Mouse (Mus musculus) liver, adult 2 months (tissue): ENCODE measurements at regions not wholly inside any gene's neighbourhood (a gene's known extent, or its start where the extent isn't known, plus 50 kb on each side); places are given as distances from the start of the nearest gene placed in this dataset.
"Not testable (repeated sequence)": the region's sequence is repeated elsewhere in the genome, so short reads cannot be mapped to it uniquely, and the experiment has no call there.

Source experiments
- DNase-seq: peaks from one replicate; pipeline ENCODE4 v3.0.0-alpha.2; 2011; ENCODE audit warnings: low read depth, low spot score; ENCODE audit errors: extremely low read depth
- H3K27ac ChIP-seq: fragments of 200-500 bp; replicated peaks from 2 replicates; pipeline ENCODE4 v1.5.1; 2012; ENCODE audit warnings: low read depth, mild to moderate bottlenecking, control low read depth, inconsistent platforms, low read length; ENCODE audit not compliant: insufficient read depth
- H3K27me3 ChIP-seq: fragments of 200-500 bp; 2 replicates; pipeline ENCODE4 v1.6.1; 2012; ENCODE audit warnings: mild to moderate bottlenecking, moderate library complexity, low read length, inconsistent platforms; ENCODE audit not compliant: control insufficient read depth, insufficient read depth
- H3K36me3 ChIP-seq: fragments of 200-500 bp; 2 replicates; pipeline ENCODE4 v1.6.1; 2012; ENCODE audit warnings: low read length, inconsistent platforms; ENCODE audit not compliant: control insufficient read depth, insufficient read depth
- H3K4me1 ChIP-seq: fragments of 200-500 bp; 2 replicates; pipeline ENCODE4 v1.6.1; 2011; ENCODE audit warnings: low read length; ENCODE audit not compliant: control insufficient read depth, insufficient read depth
- H3K4me3 ChIP-seq: fragments of 200-500 bp; 2 replicates; pipeline ENCODE4 v1.5.1; 2011; ENCODE audit warnings: low read depth, mild to moderate bottlenecking, control low read depth, low read length, moderate library complexity; ENCODE audit not compliant: insufficient read depth
- H3K79me2 ChIP-seq: fragments of 200-500 bp; 2 replicates; pipeline ENCODE4 v1.6.1; 2012; ENCODE audit warnings: inconsistent platforms, mild to moderate bottlenecking, low read length, moderate library complexity; ENCODE audit not compliant: control insufficient read depth, insufficient read depth
- H3K9ac ChIP-seq: fragments of 200-500 bp; 2 replicates; pipeline ENCODE4 v1.6.1; 2012; ENCODE audit warnings: low read depth, mild to moderate bottlenecking, control low read depth, inconsistent platforms, low read length
- CTCF ChIP-seq: fragments of 200-500 bp; IDR thresholded peaks from 2 replicates; pipeline ENCODE4 v1.5.1; 2011; ENCODE audit warnings: low read depth, low read length, control low read depth
- POLR2A ChIP-seq: fragments of 200-500 bp; IDR thresholded peaks from 2 replicates; pipeline ENCODE4 v1.6.1; 2011; ENCODE audit warnings: low read length, control low read depth; ENCODE audit not compliant: insufficient read depth; ENCODE audit errors: extremely low read depth
- WGBS: fragments of 180-500 bp; shearing (Covaris S2); methylation state at CpG from one replicate; pipeline ENCODE4 v1.1.7; 2018; 5-methylcytosine and 5-hydroxymethylcytosine counted together

- H3K4me3 ChIP-seq, result no peak overlapping the region
- H3K36me3 ChIP-seq, result no peaks in the 10 kb centered on the region
- no peaks in the 10 kb centered on the region for H3K79me2 ChIP-seq
- no peak overlapping the region for H3K9ac ChIP-seq
- TF ChIP-seq POLR2A, result no peak
- DNase-seq, result no peak
- 73% methylated on average over 11 of the region's 11 CpGs for WGBS
- H3K27ac ChIP-seq, result no peak overlapping the region
- no peaks in the 10 kb centered on the region for H3K4me1 ChIP-seq
- no peaks in the 10 kb centered on the region for H3K27me3 ChIP-seq
Observed at GRCm38 (mm10) chr10:26564462-26564861, 188.7 kb upstream of the L3mbtl3 start.

- no peak for DNase-seq
- no peaks in the 10 kb centered on the region for H3K27me3 ChIP-seq
- H3K79me2 ChIP-seq, result no peaks in the 10 kb centered on the region
- TF ChIP-seq POLR2A, result no peak
- no peaks in the 10 kb centered on the region for H3K36me3 ChIP-seq
- H3K27ac ChIP-seq, result no peak overlapping the region
- no peak overlapping the region for H3K9ac ChIP-seq
- H3K4me1 ChIP-seq, result no peaks in the 10 kb centered on the region
- no peak overlapping the region for H3K4me3 ChIP-seq
- 90% methylated on average over 4 of the region's 4 CpGs for WGBS
Observed at GRCm38 (mm10) chr10:26567613-26568012, 185.6 kb upstream of the Arhgap18 start.

- DNase-seq, result no peak
- Histone ChIP-seq H3K79me2 (no peaks in the 10 kb centered on the region), H3K9ac (no peak overlapping the region), H3K36me3 (no peaks in the 10 kb centered on the region), H3K27me3 (no peaks in the 10 kb centered on the region), H3K4me1 (no peaks in the 10 kb centered on the region), H3K4me3 (no peak overlapping the region), H3K27ac (no peak overlapping the region)
- WGBS, result 86% methylated on average over 5 of the region's 5 CpGs
- no peak for TF ChIP-seq CTCF
- no peak for TF ChIP-seq POLR2A
Observed at GRCm38 (mm10) chr10:26570468-26570867, 182.8 kb upstream of the Arhgap18 start.

GRCm38 (mm10) chr10:26571377-26571776, 181.8 kb upstream of the Arhgap18 start:
- WGBS, result 69% methylated on average over 1 of the region's 1 CpGs
- H3K27ac ChIP-seq, result no peak overlapping the region
- no peaks in the 10 kb centered on the region for H3K36me3 ChIP-seq

GRCm38 (mm10) chr10:26576153-26576552, 177.1 kb upstream of the Arhgap18 start:
- WGBS, result 72% methylated on average over 3 of the region's 3 CpGs
- no peak for DNase-seq
- H3K36me3 ChIP-seq, result no peaks in the 10 kb centered on the region
- H3K27ac ChIP-seq, result no peak overlapping the region
- no peaks in the 10 kb centered on the region for H3K4me1 ChIP-seq
- H3K79me2 ChIP-seq, result no peaks in the 10 kb centered on the region
- no peak overlapping the region for H3K4me3 ChIP-seq
- no peak overlapping the region for H3K9ac ChIP-seq
- no peak for TF ChIP-seq POLR2A
- no peak for TF ChIP-seq CTCF
- H3K27me3 ChIP-seq, result no peaks in the 10 kb centered on the region

More at GRCm38 (mm10) chr10:26571377-26571776, 181.8 kb upstream of the Arhgap18 start:
- Histone ChIP-seq H3K27me3 (no peaks in the 10 kb centered on the region), H3K4me3 (no peak overlapping the region), H3K9ac (no peak overlapping the region), H3K4me1 (no peaks in the 10 kb centered on the region), H3K79me2 (no peaks in the 10 kb centered on the region)
- DNase-seq, result no peak
- TF ChIP-seq CTCF (no peak), POLR2A (no peak)

- Histone ChIP-seq H3K79me2 (no peaks in the 10 kb centered on the region), H3K36me3 (no peaks in the 10 kb centered on the region), H3K4me3 (no peak overlapping the region), H3K27ac (no peak overlapping the region), H3K4me1 (no peaks in the 10 kb centered on the region), H3K9ac (no peak overlapping the region), H3K27me3 (no peaks in the 10 kb centered on the region)
- no peak for DNase-seq
- 94% methylated on average over 2 of the region's 2 CpGs for WGBS
- TF ChIP-seq POLR2A (no peak), CTCF (no peak)
Observed at GRCm38 (mm10) chr10:26577087-26577486, 176.1 kb upstream of the Arhgap18 start.

- WGBS, result 79% methylated on average over 2 of the region's 2 CpGs
- Histone ChIP-seq H3K9ac (no peak overlapping the region), H3K36me3 (no peaks in the 10 kb centered on the region), H3K27me3 (no peaks in the 10 kb centered on the region), H3K79me2 (no peaks in the 10 kb centered on the region), H3K4me3 (no peak overlapping the region), H3K27ac (no peak overlapping the region), H3K4me1 (no peaks in the 10 kb centered on the region)
- DNase-seq, result no peak
- TF ChIP-seq CTCF (no peak), POLR2A (no peak)
Observed at GRCm38 (mm10) chr10:26585106-26585505, 168.1 kb upstream of the Arhgap18 start.

GRCm38 (mm10) chr10:26607081-26607480, 146.1 kb upstream of the Arhgap18 start:
- not testable (repeated sequence) for H3K9ac ChIP-seq, DNase-seq, H3K4me1 ChIP-seq, H3K4me3 ChIP-seq, H3K79me2 ChIP-seq, H3K36me3 ChIP-seq, H3K27ac ChIP-seq, H3K27me3 ChIP-seq
- 64% methylated on average over 4 of the region's 4 CpGs for WGBS
